In genomic region chr7:46842278-46842677, GRCm38 (mm10) we compare ENCODE assay signal across 28 mouse cellular contexts. TPM values are rescaled to one million over a fixed set of nuclear protein-coding genes. Genes with fewer than 3 reads are reported as not detected.
DNase-seq lines count a peak whose midpoint lies in the region; ATAC-seq and TF ChIP-seq lines count a peak whose summit lies in the region.
"Had no signal": no experiment of that assay in that cellular context is flagged by ENCODE, and none has a peak within 500 bp of the region (broad histone marks: within the 10 kb centered on the region; RNA-seq: fewer than 3 reads in every experiment).

No protein-coding gene starts in this region.

- no peak overlapping the region for H3K4me3 ChIP-seq in lung, postnatal 0 days (ENCODE audit: low read depth, low read length)
- no peak overlapping the region for H3K4me3 ChIP-seq in hindbrain, postnatal 0 days (ENCODE audit: low read length)
- H3K4me3 ChIP-seq: gastrocnemius, adult 2 months; hindbrain, embryonic 12.5 days; hindbrain, embryonic 15.5 days had no signal

- H3K36me3 ChIP-seq in lung, postnatal 0 days (ENCODE audit: insufficient read depth, low read length): no peaks in the 10 kb centered on the region
- H3K36me3 ChIP-seq in hindbrain, postnatal 0 days (ENCODE audit: insufficient read depth, low read length): no peaks in the 10 kb centered on the region
- H3K36me3 ChIP-seq: hindbrain, embryonic 12.5 days; hindbrain, embryonic 15.5 days had no signal

- H3K4me2 ChIP-seq in lung, postnatal 0 days (replicated peaks; ENCODE audit: low read depth, low read length): no peak overlapping the region
- H3K4me2 ChIP-seq in hindbrain, postnatal 0 days (ENCODE audit: low read depth, low read length): no peak overlapping the region
- H3K4me2 ChIP-seq: heart, embryonic 11.5 days; hindbrain, embryonic 12.5 days; hindbrain, embryonic 15.5 days had no signal

- no peaks in the 10 kb centered on the region for H3K27me3 ChIP-seq in lung, postnatal 0 days (replicated peaks; ENCODE audit: insufficient read depth, low read length)
- H3K27me3 ChIP-seq in hindbrain, postnatal 0 days (ENCODE audit: insufficient read depth, low read length): no peaks in the 10 kb centered on the region
- H3K27me3 ChIP-seq: hindbrain, embryonic 15.5 days had no signal

- H3K27ac ChIP-seq in lung, postnatal 0 days (ENCODE audit: low read length): no peak overlapping the region
- H3K27ac ChIP-seq in hindbrain, postnatal 0 days: no peak overlapping the region
- H3K27ac ChIP-seq: gastrocnemius, adult 2 months; hindbrain, embryonic 12.5 days; hindbrain, embryonic 15.5 days had no signal

- no peak for TF ChIP-seq EP300 in lung, postnatal 0 days (IDR thresholded peaks at IDR 0.05)

- no peak for ATAC-seq in lung, postnatal 0 days
- ATAC-seq in hindbrain, postnatal 0 days: no peak
- ATAC-seq in activated CD4-positive, CD25-positive, alpha-beta regulatory T cell, adult 4 months: no peak
- ATAC-seq: forebrain, embryonic 14.5 days; forebrain, postnatal 0 days had no signal

- peak; percentile 37 for DNase-seq in kidney, postnatal 14 days
- DNase-seq in kidney, postnatal 4 days: no peak
- peak; percentile 50 for DNase-seq in lung, postnatal 10 days
- DNase-seq in lung, postnatal 0 days (ENCODE audit: low spot score): no peak
- DNase-seq in lung, postnatal 14 days: peak; percentile 22
- DNase-seq in hindbrain, postnatal 0 days (ENCODE audit: low spot score): no peak
- DNase-seq: adrenal gland, postnatal 10 days; adrenal gland, postnatal 36 days; cerebellum, adult 11 months; cerebellum, adult 8-10 months; forebrain, postnatal 0 days; gastrocnemius, adult 2 months; gastrocnemius, postnatal 14 days; heart, adult 11 months had no signal

- no peaks in the 10 kb centered on the region for H3K9me3 ChIP-seq in lung, postnatal 0 days (ENCODE audit: low read length)
- H3K9me3 ChIP-seq in hindbrain, postnatal 0 days (ENCODE audit: low read length): no peaks in the 10 kb centered on the region
- H3K9me3 ChIP-seq: hindbrain, embryonic 12.5 days; hindbrain, embryonic 15.5 days had no signal

- no peak for TF ChIP-seq CTCF in lung, postnatal 0 days (IDR thresholded peaks at IDR 0.05)
- TF ChIP-seq CTCF in hindbrain, postnatal 0 days (IDR thresholded peaks at IDR 0.05; ENCODE audit: low read depth): no peak

- peaks cover 36% of the 10 kb centered on the region for H3K4me1 ChIP-seq in lung, postnatal 0 days (ENCODE audit: insufficient read depth, low read depth, low read length)
- H3K4me1 ChIP-seq in hindbrain, postnatal 0 days (ENCODE audit: insufficient read depth, low read length): peaks cover 24% of the 10 kb centered on the region

- no peak overlapping the region for H3K9ac ChIP-seq in lung, postnatal 0 days (replicated peaks; ENCODE audit: low read depth)
- H3K9ac ChIP-seq in hindbrain, postnatal 0 days (replicated peaks; ENCODE audit: low read length): no peak overlapping the region
- H3K9ac ChIP-seq: forebrain, postnatal 0 days; hindbrain, embryonic 12.5 days; hindbrain, embryonic 15.5 days had no signal

- WGBS in lung, postnatal 0 days: 38% methylated on average over 5 of the region's 5 CpGs
- 42% methylated on average over 5 of the region's 5 CpGs for WGBS in hindbrain, postnatal 0 days

RNA-seq across cellular contexts. Expression of gene Ldha, which starts 1.0 kb away (rescaled TPM):
- polyA plus RNA-seq in lung, postnatal 0 days (2015; fragmentation: Nextera tagmentation; extraction: Ambion mirVana): 533 and 589 TPM in 2 replicates
- total RNA-seq in hindbrain, postnatal 0 days (2014; rRNA removed): 424 and 467 TPM in 2 replicates
- 747 and 766 TPM in 2 replicates for polyA plus RNA-seq in hindbrain, postnatal 0 days (2015; fragmentation: Nextera tagmentation; extraction: Ambion mirVana)
- polyA plus RNA-seq in activated CD4-positive, CD25-positive, alpha-beta regulatory T cell, adult 4 months (2017; shearing (Covaris generic)): 1,000 to 10,000 TPM; 1,036 to 1,248 TPM

RNA-seq across cellular contexts. Expression of gene Ldhc, which starts 18.7 kb away (rescaled TPM):
- polyA plus RNA-seq in lung, postnatal 0 days (2015; fragmentation: Nextera tagmentation; extraction: Ambion mirVana): 0.11 TPM in 1 of 2 replicates, not detected in the other
- total RNA-seq in hindbrain, postnatal 0 days (2014; rRNA removed): not detected in 2 replicates
- 0.15 and 0.26 TPM in 2 replicates for polyA plus RNA-seq in hindbrain, postnatal 0 days (2015; fragmentation: Nextera tagmentation; extraction: Ambion mirVana)
- polyA plus RNA-seq in activated CD4-positive, CD25-positive, alpha-beta regulatory T cell, adult 4 months (2017; shearing (Covaris generic)): not detected
- total RNA-seq: adrenal gland, adult 18-20 months; adrenal gland, postnatal 10 days; adrenal gland, postnatal 36 days; forebrain, postnatal 0 days; gastrocnemius, adult 2 months; gastrocnemius, postnatal 14 days; gastrocnemius, postnatal 4 days; heart, adult 8-10 months; heart, postnatal 25 days; hematopoietic stem cell, adult 5-6 weeks had no signal
- polyA plus RNA-seq: embryonic facial prominence, embryonic 11.5 days; forebrain, embryonic 14.5 days; forebrain, postnatal 0 days; frontal cortex, adult 2 months; heart, embryonic 11.5 days; heart, embryonic 14.5 days; heart, postnatal 0 days; hindbrain, embryonic 12.5 days had no signal

RNA-seq across cellular contexts. Expression of gene Gtf2h1, which starts 46.4 kb away (rescaled TPM):
- 29.1 and 30.6 TPM in 2 replicates for polyA plus RNA-seq in lung, postnatal 0 days (2015; fragmentation: Nextera tagmentation; extraction: Ambion mirVana)
- 26.5 and 26.6 TPM in 2 replicates for total RNA-seq in hindbrain, postnatal 0 days (2014; rRNA removed)
- polyA plus RNA-seq in hindbrain, postnatal 0 days (2015; fragmentation: Nextera tagmentation; extraction: Ambion mirVana): 36.2 and 39.2 TPM in 2 replicates
- 10 to 100 TPM; 22.9 to 23.4 TPM for polyA plus RNA-seq in activated CD4-positive, CD25-positive, alpha-beta regulatory T cell, adult 4 months (2017; shearing (Covaris generic))

RNA-seq across cellular contexts. Expression of gene Hps5, which starts 46.4 kb away (rescaled TPM):
- polyA plus RNA-seq in lung, postnatal 0 days (2015; fragmentation: Nextera tagmentation; extraction: Ambion mirVana): 12.7 and 13.7 TPM in 2 replicates
- total RNA-seq in hindbrain, postnatal 0 days (2014; rRNA removed): 20.3 and 21.6 TPM in 2 replicates
- polyA plus RNA-seq in hindbrain, postnatal 0 days (2015; fragmentation: Nextera tagmentation; extraction: Ambion mirVana): 8.9 and 9.8 TPM in 2 replicates
- 10 to 100 TPM; 17.6 to 17.8 TPM for polyA plus RNA-seq in activated CD4-positive, CD25-positive, alpha-beta regulatory T cell, adult 4 months (2017; shearing (Covaris generic))

Comparison
In these comparisons a context has a peak if more than half of its experiments do, and no peak if none do; other contexts are left out.
1. DNase-seq: peak in kidney, postnatal 14 days (single experiment), lung, postnatal 10 days (single experiment) and lung, postnatal 14 days (single experiment); none in kidney, postnatal 4 days (0 of 2), lung, postnatal 0 days (single experiment) and hindbrain, postnatal 0 days (single experiment).